Mouse (Mus musculus) kidney, postnatal 36 days (tissue): ENCODE measurements around the gene Agpat1.
A peak's percentile ranks its signal among the peaks of the same experiment; 100 is the strongest.

ENCODE experiments used
- DNase-seq, 2 experiments: peaks; one replicate each; pipeline ENCODE4 v3.0.0; 2021 to 2022; ENCODE audit warnings: mixed read lengths in 2 of 2

Gene Agpat1

DNA sequence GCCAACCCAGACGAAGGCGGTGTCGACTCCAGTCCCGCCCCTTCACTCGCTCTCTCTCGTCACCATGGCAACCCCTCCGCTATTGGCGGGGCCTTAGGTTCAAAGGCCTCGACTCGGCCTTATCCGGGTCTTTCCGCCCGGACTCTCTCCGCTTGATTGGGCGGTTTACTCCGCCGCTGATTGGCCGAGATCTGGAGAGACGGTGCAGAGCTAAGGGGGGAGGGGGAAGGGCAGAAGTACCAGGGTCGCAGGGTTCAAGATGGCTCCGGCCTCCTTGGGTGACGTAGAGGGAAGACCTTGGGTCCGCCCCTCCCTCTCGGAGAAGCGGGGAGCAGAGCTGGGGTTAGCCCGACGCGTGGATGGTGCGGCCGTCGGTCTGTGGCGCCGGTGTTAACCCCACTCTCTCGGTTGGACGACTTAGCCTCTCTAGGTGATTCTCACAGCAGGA is at the start of gene Agpat1:
Agpat1 (plus strand) TSS at position 202 of the 448 bp plus-strand sequence.
- DNase-seq: peak; percentile 98 to 100

DNA sequence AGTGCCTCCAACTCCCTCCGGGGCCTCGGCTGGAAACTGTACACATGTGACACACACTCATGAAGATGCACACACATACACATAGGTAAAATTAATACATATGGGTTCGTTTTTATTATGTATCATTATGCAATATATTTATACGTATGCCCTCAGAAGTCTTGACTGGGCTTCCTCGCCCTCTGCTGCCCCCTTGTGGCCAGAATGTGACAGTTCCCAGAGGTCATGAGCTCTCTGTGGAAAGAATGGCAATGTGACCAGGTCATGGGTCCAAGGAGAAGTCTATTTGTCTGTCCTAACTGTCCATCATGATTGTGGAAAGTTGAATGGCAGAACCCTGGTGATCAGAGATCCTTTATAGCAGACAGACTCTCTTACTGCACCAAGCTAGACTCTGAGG is 48.6 kb upstream of the Agpat1 start:
- DNase-seq: peak; percentile 83 to 93

DNA sequence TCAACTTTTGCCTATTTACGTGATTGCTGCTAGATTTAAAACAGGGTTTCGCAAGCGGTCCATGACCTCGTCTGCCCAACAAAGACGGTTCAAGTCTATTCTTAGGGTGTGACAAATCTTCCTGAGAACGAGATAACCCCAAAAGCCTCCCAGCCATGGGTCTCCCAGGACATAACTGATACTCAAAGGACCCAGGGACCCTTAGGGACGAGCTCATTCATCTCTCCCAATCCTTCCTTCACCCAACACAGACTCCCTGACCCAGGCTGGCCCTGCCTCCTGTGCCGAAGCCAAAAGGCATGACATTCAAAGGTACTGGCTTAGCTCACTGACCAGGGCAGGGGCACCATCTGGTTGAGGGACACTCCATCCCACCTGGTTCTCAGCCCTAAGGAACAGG is 47.7 kb upstream of the Agpat1 start:
- DNase-seq: no peak

DNA sequence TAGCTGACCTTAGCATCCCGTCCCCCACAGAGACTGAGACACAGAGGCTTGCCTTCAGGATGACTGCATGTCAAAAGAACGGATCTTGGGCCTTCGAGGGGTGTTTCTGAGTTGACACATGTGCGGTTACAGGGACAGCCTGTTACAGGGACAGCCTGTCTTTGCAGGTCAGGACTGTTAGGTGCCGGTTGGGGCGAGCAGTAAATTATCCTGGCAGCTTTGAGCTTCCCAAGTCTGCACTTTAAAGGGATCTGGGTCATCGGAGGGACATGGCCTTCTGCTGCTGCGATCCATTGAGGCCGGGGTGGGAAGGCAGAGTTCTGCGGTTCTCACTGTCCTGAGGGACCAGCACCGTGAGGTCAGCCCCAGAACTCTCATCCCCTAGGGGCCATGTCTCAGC is 46.7 kb upstream of the Agpat1 start:
- peak in 1 of 2 experiments; percentile 37 for DNase-seq

DNA sequence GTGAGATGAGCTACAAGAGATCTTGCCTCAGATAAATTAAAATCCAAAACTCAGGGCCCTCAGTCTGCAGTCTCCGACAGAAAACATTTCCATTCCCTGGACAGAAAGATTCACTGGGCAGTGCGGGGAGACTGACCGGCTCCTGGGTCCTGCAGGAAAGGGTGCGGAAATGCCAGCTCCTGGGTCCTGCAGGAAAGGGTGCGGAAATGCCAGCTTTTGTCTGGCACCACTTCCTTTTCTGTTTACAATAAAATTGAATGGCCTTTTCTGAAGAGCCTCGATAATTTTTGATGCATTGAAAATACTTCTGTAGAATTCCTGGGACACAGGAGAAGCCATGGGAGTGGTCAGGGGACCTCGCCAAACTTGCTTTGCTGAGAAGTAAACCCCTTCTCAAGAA is 44.9 kb upstream of the Agpat1 start:
- DNase-seq: no peak

DNA sequence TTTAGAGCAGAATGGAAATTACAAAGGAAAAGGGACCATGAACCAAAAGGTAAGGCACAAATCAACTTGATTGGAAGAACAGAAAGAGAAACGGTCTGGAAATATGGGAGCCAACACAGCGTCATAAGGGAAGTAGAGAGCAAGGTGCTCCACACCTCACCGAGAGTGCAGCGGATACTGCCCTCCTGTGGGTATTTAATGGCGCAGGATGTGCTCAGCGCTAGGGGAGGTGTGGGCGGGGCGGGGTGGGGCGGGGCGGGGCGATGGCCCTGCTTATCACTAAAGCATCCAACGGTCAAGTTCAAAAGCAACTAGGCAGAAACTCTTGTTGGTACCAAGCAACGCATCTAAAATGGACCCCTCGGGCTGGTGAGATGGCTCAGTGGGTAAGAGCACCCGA is 44.2 kb upstream of the Agpat1 start:
- DNase-seq: no peak

DNA sequence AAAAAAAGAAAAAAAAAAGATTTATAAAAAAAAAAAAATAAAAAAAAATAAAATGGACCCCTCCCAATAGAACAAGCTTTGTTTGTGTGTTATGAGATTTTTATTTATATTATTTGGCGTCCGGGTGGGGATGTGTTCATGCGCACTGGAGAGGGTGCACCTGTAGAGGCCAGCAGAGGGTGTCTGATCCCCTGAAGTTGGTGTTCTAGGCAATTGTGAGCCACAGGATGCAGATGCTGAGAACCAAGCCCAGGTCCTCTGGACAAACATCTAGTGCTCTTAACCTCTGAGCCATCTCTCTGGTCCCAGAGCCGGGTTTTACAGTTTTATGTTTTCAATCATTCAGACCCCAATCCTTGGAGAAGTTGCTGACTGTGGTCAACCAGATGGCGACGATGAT is 43.6 kb upstream of the Agpat1 start:
- no peak for DNase-seq

DNA sequence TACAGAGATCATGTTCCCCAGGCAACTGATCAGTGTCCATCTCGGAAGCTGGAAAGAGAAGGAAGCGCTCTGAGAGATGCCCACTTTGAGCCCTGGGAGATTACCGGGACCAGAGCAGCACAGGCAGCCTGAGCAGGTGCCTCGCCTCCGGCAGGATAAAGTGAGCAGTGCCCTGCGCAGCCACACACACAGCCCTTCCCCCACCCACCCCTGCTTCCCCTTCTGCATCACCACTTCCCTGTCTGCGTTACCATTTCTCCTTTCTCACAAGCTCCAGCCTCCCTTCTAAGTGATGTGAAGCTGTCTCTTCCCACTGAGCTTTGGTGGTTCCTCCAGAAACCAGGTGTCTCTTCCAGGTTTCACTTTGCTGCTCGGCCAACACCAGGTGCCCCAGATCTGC is 42.9 kb upstream of the Agpat1 start:
- DNase-seq: no peak

DNA sequence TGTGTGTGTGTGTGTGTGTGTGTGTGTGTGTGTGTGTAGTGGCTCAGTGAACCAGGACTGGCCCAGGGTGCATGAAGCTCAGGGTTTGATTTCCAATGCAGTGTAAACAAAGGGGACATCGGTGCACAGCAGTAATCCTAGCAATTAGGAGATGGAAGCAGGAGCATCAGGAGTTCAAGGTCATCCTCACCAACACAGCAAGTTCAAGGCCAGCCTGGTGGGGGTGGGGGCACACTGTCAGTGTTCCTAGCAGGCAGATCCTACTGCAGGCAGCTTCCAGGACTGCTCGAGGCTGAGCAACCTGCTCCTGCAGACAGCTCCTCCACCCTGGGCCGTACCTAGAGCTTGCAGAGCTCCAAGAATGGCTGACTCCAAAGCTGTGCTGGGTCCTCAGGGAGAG is 41.5 kb upstream of the Agpat1 start:
- no peak for DNase-seq

DNA sequence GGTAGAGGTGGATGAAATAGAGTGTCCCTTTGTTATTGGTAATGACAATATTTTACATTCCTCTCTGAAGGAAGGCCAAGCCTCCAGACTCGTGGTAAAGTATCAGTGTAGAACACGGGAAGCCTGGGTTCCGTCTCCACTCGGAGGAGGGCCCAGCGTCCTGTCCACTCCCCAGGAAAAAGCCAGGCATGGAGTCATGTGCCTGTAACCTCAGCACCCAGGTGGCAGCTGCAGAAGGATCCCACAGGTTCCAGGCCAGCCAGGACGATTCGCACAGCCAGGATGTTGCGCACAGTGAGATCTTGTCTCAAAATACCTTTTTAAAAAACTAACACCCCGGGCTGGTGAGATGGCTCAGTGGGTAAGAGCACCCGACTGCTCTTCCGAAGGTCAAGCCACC is 40.7 kb upstream of the Agpat1 start:
- no peak for DNase-seq

DNA sequence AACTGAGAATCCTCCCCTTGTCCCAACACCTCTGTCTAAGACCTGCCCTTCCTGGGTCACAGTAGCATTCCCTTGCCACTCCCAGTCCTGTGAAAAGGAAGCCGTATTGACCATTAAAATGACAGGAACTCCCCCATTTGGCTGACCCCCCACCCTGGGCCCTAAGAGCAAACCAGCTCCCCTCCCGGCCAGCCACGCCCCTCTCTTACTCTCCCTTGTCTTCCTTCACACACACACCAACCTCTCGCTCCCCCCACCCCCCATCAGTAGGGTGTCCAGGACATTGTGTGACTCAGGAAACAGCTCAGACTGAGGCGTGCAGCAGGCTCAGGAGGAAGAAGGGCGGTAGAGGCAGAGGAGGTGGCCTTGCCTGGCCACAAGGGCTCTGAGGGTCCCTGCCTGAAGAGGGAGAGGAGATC is 40.0 kb upstream of the Agpat1 start, which contains the start of gene Notch4:
Notch4 (plus strand) TSS at position 266 of the 419 bp plus-strand sequence.
- DNase-seq: peak; percentile 76 to 87

DNA sequence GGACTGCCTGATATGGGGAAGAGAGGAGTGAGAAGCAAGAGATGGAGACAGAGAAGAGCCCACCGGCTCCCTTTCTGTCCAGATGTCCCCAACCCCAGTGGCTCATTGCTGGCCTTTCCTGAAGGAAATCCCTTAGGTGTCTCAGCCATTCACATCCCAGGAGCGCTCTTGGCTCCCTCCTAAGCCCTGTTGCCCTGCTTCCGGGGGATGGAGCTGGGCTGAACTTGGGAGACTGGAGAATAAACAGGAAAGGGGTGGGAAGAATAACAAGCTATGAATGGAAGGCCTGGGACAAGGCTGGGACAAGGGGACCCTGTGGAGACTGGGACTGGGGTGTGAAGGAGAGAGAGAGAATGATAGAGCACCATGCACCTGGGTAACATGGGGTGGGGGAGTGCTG is 39.3 kb upstream of the Agpat1 start:
- DNase-seq: peak; percentile 65 to 75

DNA sequence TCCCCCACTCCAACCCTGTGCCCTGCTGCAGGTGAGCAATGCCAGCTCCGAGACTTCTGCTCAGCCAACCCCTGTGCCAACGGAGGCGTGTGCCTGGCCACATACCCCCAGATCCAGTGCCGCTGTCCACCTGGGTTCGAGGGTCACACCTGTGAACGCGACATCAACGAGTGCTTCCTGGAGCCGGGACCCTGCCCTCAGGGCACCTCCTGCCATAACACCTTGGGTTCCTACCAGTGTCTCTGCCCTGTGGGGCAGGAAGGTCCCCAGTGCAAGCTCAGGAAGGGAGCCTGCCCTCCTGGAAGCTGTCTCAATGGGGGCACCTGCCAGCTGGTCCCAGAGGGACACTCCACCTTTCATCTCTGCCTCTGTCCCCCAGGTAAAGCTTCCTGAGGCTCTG is 36.8 kb upstream of the Agpat1 start:
- DNase-seq: peak in 1 of 2 experiments; percentile 17

DNA sequence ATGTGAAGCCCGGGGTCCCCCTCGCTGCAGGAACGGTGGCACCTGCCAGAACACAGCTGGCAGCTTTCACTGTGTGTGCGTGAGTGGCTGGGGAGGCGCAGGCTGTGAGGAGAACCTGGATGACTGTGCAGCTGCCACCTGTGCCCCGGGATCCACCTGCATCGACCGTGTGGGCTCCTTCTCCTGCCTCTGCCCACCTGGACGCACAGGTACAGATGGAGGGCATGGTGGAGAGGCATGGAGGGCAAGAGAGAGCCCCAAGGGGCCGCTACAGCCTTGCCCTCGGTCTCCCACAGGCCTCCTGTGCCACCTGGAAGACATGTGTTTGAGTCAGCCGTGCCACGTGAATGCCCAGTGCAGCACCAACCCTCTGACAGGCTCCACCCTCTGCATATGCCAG is 35.6 kb upstream of the Agpat1 start:
- DNase-seq: no peak

DNA sequence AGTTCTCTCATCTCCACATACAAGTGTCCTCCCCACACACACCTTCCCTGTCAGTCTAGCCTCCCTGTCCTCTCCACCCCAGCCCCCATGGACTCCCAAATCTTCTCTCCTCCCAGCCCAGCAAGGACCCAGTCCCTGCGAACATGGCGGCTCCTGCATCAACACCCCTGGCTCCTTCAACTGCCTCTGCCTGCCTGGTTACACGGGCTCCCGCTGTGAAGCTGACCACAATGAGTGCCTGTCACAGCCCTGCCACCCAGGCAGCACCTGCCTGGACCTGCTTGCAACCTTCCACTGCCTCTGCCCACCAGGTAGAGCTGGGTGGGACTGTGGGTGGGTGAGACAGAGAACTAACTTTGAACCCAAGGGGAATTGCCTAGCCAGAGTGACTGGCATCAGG is 34.1 kb upstream of the Agpat1 start:
- no peak for DNase-seq

DNA sequence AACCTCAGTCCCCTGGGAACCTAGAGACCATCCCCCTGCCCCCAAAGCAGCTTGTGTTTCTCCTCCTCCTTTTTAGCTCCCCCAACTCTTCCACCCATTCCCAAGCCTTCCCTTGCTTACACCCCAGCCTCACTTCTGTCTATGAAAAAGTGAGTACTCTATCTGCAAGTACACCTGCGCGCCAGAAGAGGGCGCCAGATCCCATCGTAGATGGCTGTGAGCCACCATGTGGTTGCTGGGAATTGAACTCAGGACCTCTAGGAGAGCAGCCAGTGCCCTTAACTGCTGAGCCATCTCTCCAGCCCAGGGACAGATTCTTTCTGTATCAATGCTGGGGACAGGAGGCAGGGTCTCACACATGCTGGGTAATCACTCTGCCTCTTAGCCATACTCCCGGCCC is 32.2 kb upstream of the Agpat1 start:
- DNase-seq: no peak

DNA sequence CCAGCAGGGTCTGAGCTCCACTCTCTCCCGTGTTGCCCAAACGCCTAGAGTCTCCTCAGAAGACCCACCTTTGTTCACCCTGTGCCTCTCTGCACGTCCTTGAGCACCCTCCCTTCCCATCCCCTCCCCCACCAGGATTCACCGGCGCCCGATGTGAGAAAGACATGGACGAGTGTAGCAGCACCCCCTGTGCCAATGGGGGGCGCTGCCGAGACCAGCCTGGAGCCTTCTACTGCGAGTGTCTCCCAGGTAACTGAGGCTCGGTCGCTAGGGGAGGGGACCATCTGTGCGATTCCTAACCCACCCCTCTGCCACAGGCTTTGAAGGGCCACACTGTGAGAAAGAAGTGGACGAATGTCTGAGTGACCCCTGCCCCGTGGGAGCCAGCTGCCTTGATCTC is 31.7 kb upstream of the Agpat1 start:
- DNase-seq: no peak

DNA sequence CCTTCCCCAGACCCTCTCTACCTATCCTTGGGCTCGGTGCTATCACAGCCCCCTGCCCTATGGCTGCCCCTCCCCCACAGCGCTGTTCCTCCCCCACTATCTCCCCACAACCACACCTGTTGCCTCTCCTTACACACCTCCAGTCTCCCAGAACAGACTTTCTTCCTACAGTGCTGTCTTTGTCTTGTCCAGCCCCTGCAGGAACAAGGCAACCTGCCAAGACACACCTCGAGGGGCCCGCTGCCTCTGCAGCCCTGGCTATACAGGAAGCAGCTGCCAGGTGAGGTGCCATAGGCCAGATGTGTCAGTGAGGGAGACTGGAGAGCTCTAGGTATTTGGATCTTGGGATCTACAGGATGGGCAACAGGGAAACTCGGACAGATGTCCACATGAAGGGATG is 27.5 kb upstream of the Agpat1 start:
- DNase-seq: no peak

DNA sequence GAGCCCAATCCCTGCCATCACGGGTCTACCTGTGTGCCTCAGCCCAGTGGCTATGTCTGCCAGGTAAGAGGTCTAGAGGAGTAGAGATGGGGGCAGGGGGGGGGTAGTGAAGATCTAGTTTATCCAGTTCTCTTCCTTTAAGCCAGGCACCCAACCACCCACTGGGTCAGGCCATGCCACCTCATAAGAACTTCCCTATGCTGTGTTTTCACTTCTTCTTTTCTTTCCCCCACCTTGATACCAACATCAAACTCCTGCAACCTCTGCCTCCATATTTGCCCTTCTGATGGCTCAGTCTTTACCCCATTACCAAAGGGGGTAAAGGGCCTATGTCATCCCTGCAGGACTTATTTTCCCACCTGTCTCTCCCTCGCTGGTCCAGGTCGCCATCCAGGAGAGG is 26.0 kb upstream of the Agpat1 start:
- no peak for DNase-seq

DNA sequence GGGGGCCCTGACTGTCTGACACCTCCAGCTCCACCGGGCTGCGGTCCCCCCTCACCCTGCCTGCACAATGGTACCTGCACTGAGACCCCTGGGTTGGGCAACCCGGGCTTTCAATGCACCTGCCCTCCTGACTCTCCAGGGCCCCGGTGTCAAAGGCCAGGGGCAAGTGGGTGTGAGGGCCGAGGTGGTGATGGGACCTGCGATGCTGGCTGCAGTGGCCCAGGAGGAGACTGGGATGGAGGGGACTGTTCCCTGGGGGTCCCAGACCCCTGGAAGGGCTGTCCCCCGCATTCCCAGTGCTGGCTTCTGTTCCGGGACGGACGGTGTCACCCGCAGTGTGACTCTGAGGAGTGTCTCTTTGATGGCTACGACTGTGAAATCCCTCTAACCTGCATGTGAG is 21.5 kb upstream of the Agpat1 start:
- DNase-seq: no peak

DNA sequence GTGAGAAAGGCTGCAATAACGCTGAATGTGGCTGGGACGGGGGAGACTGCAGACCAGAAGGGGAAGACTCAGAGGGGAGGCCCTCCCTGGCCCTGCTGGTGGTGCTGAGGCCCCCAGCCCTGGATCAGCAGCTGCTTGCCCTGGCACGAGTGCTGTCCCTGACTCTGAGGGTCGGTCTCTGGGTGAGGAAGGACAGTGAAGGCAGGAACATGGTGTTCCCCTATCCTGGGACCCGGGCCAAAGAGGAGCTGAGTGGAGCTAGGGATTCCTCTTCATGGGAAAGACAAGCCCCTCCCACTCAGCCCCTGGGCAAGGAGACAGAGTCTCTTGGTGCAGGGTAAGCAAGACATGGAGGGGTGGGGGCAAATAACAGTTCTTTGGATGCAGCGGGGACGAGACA is 20.7 kb upstream of the Agpat1 start:
- DNase-seq: no peak

DNA sequence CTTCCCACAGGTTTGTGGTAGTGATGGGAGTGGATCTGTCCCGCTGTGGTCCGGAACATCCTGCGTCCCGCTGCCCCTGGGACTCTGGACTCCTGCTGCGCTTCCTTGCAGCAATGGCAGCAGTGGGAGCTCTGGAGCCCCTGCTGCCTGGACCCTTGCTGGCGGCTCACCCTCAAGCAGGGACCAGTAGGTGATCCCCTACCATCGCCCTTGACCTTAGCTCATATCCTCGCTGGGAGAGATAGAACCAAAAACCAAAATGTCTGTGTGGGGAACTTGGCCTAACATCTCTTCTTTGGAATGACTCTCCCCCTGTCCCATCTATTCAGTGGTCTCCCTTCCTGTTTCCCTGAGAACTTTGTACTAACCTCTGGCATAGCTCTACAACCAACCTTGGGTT is 20.2 kb upstream of the Agpat1 start:
- no peak for DNase-seq

DNA sequence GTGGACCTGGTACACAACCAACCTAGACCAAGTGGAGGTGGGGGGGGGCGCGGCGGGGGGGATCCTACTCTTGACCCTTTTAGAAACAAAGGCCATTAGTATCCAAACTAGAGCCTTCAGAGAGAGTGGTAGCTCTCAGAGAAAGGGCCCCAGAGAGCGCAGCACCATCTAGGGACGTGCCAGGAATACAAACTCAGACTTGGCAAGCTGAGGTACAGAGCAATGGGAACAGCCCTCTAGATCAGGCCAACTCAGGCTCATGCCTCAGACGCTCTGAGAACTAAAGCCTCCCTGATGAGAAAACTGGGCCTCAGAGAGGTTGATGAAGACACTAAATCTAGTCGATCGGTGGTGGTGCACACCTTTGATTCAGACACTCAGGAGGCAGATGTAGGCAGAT is 18.9 kb upstream of the Agpat1 start:
- no peak for DNase-seq

DNA sequence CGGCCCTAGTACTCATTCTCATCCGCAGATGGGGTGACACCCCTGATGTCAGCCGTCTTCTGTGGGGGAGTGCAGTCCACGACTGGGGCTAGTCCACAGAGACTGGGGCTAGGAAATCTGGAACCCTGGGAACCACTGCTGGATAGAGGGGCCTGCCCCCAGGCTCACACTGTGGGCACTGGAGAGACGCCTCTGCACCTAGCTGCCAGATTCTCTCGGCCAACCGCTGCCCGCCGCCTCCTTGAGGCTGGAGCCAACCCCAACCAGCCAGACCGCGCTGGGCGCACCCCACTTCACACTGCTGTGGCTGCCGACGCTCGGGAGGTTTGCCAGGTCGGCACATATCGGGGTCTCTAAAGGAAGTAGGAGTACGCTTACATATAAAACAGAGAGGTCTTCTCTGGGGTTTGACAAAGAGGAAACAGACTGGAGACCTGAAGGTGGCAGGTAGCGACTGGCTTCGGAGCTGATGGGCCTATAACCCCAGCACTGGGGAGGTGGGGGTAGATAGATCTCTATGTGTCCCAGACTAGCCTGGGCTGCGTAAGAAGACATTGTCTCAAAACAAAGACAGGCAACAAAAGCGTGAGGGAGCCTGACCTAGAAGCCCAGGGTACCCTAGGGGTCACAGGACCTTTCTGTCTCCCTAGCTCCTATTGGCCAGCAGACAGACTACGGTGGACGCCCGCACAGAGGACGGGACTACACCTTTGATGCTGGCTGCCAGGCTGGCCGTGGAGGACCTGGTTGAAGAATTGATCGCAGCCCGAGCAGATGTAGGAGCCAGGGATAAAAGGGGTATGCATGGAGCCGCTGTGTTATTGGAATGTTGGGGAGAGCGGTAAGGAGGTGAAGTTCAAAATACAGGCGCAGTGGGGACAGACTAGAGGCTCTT is 17.9 kb upstream of the Agpat1 start:
- no peak for DNase-seq
